Mouse (Mus musculus) heart, embryonic 16.5 days (tissue): ENCODE measurements around the gene Cfap221. TPM values are rescaled to one million over a fixed set of nuclear protein-coding genes. Genes with fewer than 3 reads are reported as not detected.

Experiments used
- ATAC-seq: fragments of 200-750 bp; cut with Nextera tagmentation; replicated peaks from 2 replicates; pipeline ENCODE4 v1.8.0; 2017; ENCODE audit warnings: moderate number of reproducible peaks; ENCODE audit not compliant: insufficient read depth, low FRiP score; ENCODE audit errors: extremely low read depth
- H3K27ac ChIP-seq: fragments of 300-500 bp; sonication (generic); 2 replicates; pipeline ENCODE4 v1.5.1; 2014; ENCODE audit warnings: mild to moderate bottlenecking, low read length, control low read depth, moderate library complexity
- H3K27me3 ChIP-seq: fragments of 300-500 bp; sonication (generic); 2 replicates; pipeline ENCODE4 v1.6.1; 2014; ENCODE audit warnings: low read length, mixed read lengths; ENCODE audit not compliant: control insufficient read depth, insufficient read depth
- H3K36me3 ChIP-seq: fragments of 300-500 bp; sonication (generic); 2 replicates; pipeline ENCODE4 v1.6.1; 2014; ENCODE audit not compliant: control insufficient read depth, insufficient read depth
- H3K4me1 ChIP-seq: fragments of 300-500 bp; sonication (generic); 2 replicates; pipeline ENCODE4 v1.6.1; 2014; ENCODE audit warnings: low read length, mixed read lengths; ENCODE audit not compliant: control insufficient read depth, insufficient read depth
- H3K4me2 ChIP-seq: fragments of 300-500 bp; sonication (generic); 2 replicates; pipeline ENCODE4 v1.6.1; 2014; ENCODE audit warnings: low read depth, mild to moderate bottlenecking, control low read depth, low read length
- H3K4me3 ChIP-seq: fragments of 300-500 bp; sonication (generic); 2 replicates; pipeline ENCODE4 v1.5.1; 2014; ENCODE audit warnings: mild to moderate bottlenecking, control low read depth, low read length
- H3K9ac ChIP-seq: fragments of 300-500 bp; sonication (generic); 2 replicates; pipeline ENCODE4 v1.6.1; 2014; ENCODE audit warnings: low read length, control low read depth
- H3K9me3 ChIP-seq: fragments of 300-500 bp; sonication (generic); replicated peaks from 2 replicates; pipeline ENCODE4 v1.6.1; 2016; ENCODE audit warnings: low read length; ENCODE audit not compliant: control insufficient read depth
- WGBS: fragments of 180-500 bp; shearing (Covaris S2); extraction: QIAGEN DNeasy Blood & Tissue Kit; methylation state at CpG from one replicate; pipeline ENCODE4 v1.1.7; 2014; 5-methylcytosine and 5-hydroxymethylcytosine counted together
- polyA plus RNA-seq: library from polyadenylated mRNA; unstranded; fragments of >200 nt; fragmentation: Nextera tagmentation; extraction: Ambion mirVana; gene quantifications from 2 replicates; pipeline ENCODE4 v1.2.1, GENCODE M21; 2015

The Cfap221 gene
- polyA plus RNA-seq, 1 experiment from 2014 or later = 0.16 TPM

- 38% methylated on average over 10 of the region's 10 CpGs for WGBS
- Histone ChIP-seq H3K27ac (no peak overlapping the region), H3K4me1 (peaks cover 5% of the 10 kb centered on the region), H3K4me3 (no peak overlapping the region), H3K9ac (no peak overlapping the region), H3K4me2 (no peak overlapping the region), H3K9me3 (no peaks in the 10 kb centered on the region), H3K27me3 (no peaks in the 10 kb centered on the region), H3K36me3 (no peaks in the 10 kb centered on the region)
- peak; percentile 40; the same call in 1 of the 2 replicates for ATAC-seq
Observed at GRCm38 (mm10) chr1:120032804-120033468, 35.9 kb upstream of the Cfap221 start.

- 85% methylated on average over 3 of the region's 3 CpGs for WGBS
- Histone ChIP-seq H3K4me1 (peaks cover 8% of the 10 kb centered on the region), H3K9ac (no peak overlapping the region), H3K4me2 (no peak overlapping the region), H3K4me3 (no peak overlapping the region), H3K27ac (no peak overlapping the region), H3K36me3 (no peaks in the 10 kb centered on the region), H3K27me3 (no peaks in the 10 kb centered on the region), H3K9me3 (no peaks in the 10 kb centered on the region)
- no peak for ATAC-seq
Observed at GRCm38 (mm10) chr1:120030474-120030873, 33.4 kb upstream of the Cfap221 start.

- Histone ChIP-seq H3K27ac (peak overlapping the region; percentile 82), H3K36me3 (no peaks in the 10 kb centered on the region), H3K27me3 (no peaks in the 10 kb centered on the region), H3K4me2 (peak overlapping the region; percentile 23; the same call in 1 of the 2 replicates), H3K4me3 (no peak overlapping the region), H3K4me1 (peaks cover 24% of the 10 kb centered on the region), H3K9ac (peak overlapping the region; percentile 16), H3K9me3 (no peaks in the 10 kb centered on the region)
- WGBS = 30% methylated on average over 4 of the region's 4 CpGs
- ATAC-seq = peak; percentile 84
Observed at GRCm38 (mm10) chr1:120027693-120028092, 30.7 kb upstream of the Cfap221 start.

DNA sequence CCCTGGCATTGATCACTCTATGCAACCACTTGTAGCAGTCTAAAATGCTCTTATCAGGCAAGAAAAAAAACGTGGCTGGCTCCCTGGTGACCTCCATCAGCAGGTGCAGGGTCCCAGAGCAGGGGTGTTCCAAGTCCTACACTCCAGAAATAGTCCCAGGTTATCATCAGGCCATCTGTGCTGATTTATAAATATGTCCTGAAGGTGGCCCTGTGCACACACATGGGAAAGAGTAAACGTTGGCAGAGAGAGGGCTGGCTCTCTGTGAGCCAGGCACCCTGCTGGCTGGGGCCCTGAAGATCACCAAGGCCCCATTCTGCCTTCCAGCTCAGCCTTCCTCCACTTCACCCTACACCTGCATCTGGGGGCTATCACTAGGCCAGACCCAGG lies 28.0 kb upstream of the Cfap221 start:
- no peaks in the 10 kb centered on the region for H3K9me3 ChIP-seq
- no peaks in the 10 kb centered on the region for H3K36me3 ChIP-seq
- H3K27ac ChIP-seq = peak overlapping the region; percentile 89
- 0 out of 2 replicates have a peak overlapping the region, but pooled peaks have one; percentile 12 for H3K9ac ChIP-seq
- no peak overlapping the region for H3K4me3 ChIP-seq
- H3K27me3 ChIP-seq = no peaks in the 10 kb centered on the region
- ATAC-seq = peak; percentile 46; the same call in 1 of the 2 replicates
- no peak overlapping the region for H3K4me2 ChIP-seq
- peaks cover 24% of the 10 kb centered on the region for H3K4me1 ChIP-seq
- 10% methylated on average over 2 of the region's 2 CpGs for WGBS

DNA sequence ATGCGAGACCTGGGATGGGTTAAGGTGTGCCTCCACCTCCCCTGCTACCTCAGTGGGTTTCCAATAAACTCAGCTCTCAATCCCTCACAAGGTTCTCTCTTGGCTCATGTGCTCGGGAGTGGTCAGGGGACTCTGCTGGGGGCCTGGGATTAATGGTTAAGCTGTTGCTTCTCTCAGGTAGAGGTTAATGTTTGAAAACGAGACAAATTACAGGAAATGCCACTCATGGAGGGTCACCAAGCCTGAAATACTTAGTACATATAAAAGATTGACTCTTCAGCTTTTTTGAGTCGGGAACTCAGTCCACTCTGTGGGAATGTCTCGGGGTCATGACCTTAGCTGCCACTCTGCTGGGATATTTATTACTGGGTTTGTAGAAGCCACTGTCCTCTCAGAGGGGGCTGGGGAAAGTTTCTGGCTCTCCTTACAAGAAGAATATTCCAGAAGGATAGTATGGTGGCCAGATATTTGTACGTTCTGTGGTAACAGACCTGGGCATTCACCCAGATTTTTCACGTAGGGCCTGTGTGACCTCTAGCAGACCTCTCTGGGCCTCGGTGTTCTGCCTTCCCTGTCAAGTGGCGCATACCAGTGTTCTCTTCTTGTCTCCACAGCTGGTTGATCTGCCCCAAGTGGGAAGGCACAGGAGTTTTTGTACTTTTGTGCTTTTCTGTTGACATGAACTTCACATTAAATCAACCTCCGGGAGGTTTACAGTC lies 27.5 kb upstream of the Cfap221 start:
- H3K9me3 ChIP-seq = no peaks in the 10 kb centered on the region
- peak overlapping the region; percentile 89 for H3K27ac ChIP-seq
- 43% methylated on average over 10 of the region's 10 CpGs for whole genome bisulfite sequencing
- H3K4me3 ChIP-seq = no peak overlapping the region
- H3K36me3 ChIP-seq = no peaks in the 10 kb centered on the region
- H3K27me3 ChIP-seq = no peaks in the 10 kb centered on the region
- no peak; the same call in 1 of the 2 replicates for ATAC-seq
- peaks cover 24% of the 10 kb centered on the region for H3K4me1 ChIP-seq
- 0 out of 2 replicates have a peak overlapping the region, but pooled peaks have one; percentile 12 for H3K9ac ChIP-seq
- H3K4me2 ChIP-seq = no peak overlapping the region

GRCm38 (mm10) chr1:120021951-120022350 lies 24.9 kb upstream of the Cfap221 start:
- Histone ChIP-seq H3K27me3 (no peaks in the 10 kb centered on the region), H3K36me3 (no peaks in the 10 kb centered on the region), H3K9me3 (no peaks in the 10 kb centered on the region), H3K4me3 (no peak overlapping the region), H3K4me1 (peaks cover 16% of the 10 kb centered on the region), H3K4me2 (no peak overlapping the region), H3K9ac (no peak overlapping the region), H3K27ac (no peak overlapping the region)
- WGBS = 81% methylated on average over 17 of the region's 17 CpGs
- no peak for ATAC-seq

- no peak for ATAC-seq
- H3K4me1 ChIP-seq = peaks cover 16% of the 10 kb centered on the region
- H3K9me3 ChIP-seq = no peaks in the 10 kb centered on the region
- no peaks in the 10 kb centered on the region for H3K27me3 ChIP-seq
- H3K27ac ChIP-seq = no peak overlapping the region
- no peak overlapping the region for H3K4me3 ChIP-seq
- H3K4me2 ChIP-seq = no peak overlapping the region
- 52% methylated on average over 7 of the region's 7 CpGs for WGBS
- H3K9ac ChIP-seq = no peak overlapping the region
- H3K36me3 ChIP-seq = no peaks in the 10 kb centered on the region
Observed at GRCm38 (mm10) chr1:120020322-120020897, 23.4 kb upstream of the Cfap221 start.

DNA sequence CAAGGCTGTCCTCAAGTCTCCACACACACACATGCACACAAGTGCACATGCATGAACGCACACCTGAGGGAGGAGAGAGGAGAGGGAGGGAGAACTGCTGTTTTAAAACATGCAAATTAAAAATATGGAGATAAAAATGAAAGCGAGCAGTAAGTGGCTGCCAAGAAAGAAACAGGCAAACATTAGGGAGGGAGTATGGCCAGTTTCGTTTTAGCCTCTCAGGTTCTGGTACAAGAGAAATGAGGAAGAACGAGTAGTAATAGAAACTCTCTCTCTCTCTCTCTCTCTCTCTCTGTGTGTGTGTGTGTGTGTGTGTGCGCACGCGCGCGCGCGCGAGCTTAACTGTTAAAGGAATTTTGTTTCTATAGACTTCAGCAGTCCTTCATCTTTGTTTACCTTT lies 22.4 kb upstream of the Cfap221 start:
- Histone ChIP-seq H3K4me2 (no peak overlapping the region), H3K36me3 (no peaks in the 10 kb centered on the region), H3K4me3 (no peak overlapping the region), H3K27me3 (no peaks in the 10 kb centered on the region), H3K27ac (no peak overlapping the region), H3K9me3 (no peaks in the 10 kb centered on the region), H3K9ac (no peak overlapping the region), H3K4me1 (peaks cover 6% of the 10 kb centered on the region)
- ATAC-seq = no peak
- 89% methylated on average over 12 of the region's 12 CpGs for whole genome bisulfite sequencing

GRCm38 (mm10) chr1:120018900-120019299 lies 21.9 kb upstream of the Cfap221 start:
- WGBS = 57% methylated on average over 3 of the region's 3 CpGs
- H3K4me3 ChIP-seq = no peak overlapping the region
- H3K4me1 ChIP-seq = peaks cover under 1% of the 10 kb centered on the region
- ATAC-seq = no peak
- H3K27me3 ChIP-seq = no peaks in the 10 kb centered on the region
- H3K27ac ChIP-seq = no peak overlapping the region
- no peak overlapping the region for H3K9ac ChIP-seq
- H3K4me2 ChIP-seq = no peak overlapping the region
- no peaks in the 10 kb centered on the region for H3K9me3 ChIP-seq
- no peaks in the 10 kb centered on the region for H3K36me3 ChIP-seq
